Mouse (Mus musculus): ENCODE results near the gene Spata3. TPM values are rescaled to one million over a fixed set of nuclear protein-coding genes. Genes with fewer than 3 reads are reported as not detected.
"Not testable (repeated sequence)": the region's sequence is repeated elsewhere in the genome, so short reads cannot be mapped to it uniquely, and the experiment has no call there.

The Spata3 gene
- polyA plus RNA-seq, 1 experiment from 2014 or later: not detected

DNA sequence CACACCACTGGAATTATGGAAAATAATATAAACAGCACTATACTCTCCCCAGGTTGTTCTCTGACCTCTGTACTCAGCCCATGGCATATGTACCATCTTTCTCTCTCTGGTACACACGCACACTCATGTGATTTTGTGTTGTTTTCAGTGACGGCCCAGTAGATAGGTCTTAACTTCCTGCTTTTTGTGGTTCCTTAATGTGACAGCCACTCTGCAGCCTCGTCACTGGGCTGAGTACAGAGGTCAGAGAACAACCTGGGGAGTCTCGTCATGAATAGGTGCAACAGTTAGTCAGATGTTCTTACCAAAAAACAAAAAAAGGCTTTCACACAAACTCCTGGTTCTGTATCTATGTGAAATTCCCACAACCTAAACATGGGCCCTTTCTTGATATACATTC, 28.3 kb upstream of the Spata3 start:
- no peak for DNase-seq (ENCODE audit: low spot score)
- Histone ChIP-seq H3K4me2 (ENCODE audit: low read depth, severe bottlenecking) (no peak overlapping the region), H3K4me3 (ENCODE audit: low read depth, low read length) (no peak overlapping the region), H3K27ac (replicated peaks; ENCODE audit: low read depth, low read length) (no peak overlapping the region), H3K4me1 (ENCODE audit: control insufficient read depth, insufficient read depth, low read length) (no peaks in the 10 kb centered on the region), H3K9ac (ENCODE audit: low read length) (no peak overlapping the region), H3K27me3 (ENCODE audit: control insufficient read depth, insufficient read depth, low read length) (no peaks in the 10 kb centered on the region), H3K9me3 (ENCODE audit: control insufficient read depth, low read length) (no peaks in the 10 kb centered on the region), H3K36me3 (ENCODE audit: control insufficient read depth, insufficient read depth, low read length) (no peaks in the 10 kb centered on the region)
- WGBS: 74% methylated on average over 4 of the region's 4 CpGs
- no peak for ATAC-seq (ENCODE audit: insufficient number of reproducible peaks, low FRiP score, low TSS enrichment, low read depth)

DNA sequence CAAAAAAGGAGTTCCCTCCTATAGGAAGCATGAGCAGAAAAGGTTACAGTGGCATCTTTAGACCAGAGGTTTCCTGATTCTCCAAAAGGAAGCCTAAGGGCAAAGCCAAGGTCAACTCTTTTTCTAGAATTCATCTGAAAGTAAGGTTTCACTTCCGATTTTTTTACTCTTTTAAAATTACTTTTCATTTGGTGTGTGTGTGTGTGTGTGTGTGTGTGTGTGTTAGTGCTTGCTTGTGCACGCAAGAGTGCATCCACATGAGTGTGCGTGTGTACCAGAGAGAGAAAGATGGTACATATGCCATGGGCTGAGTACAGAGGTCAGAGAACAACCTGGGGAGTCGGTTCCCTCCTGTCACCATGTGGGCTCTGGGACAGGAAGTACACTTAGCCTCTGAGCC, 27.7 kb upstream of the Spata3 start:
- not testable (repeated sequence) for DNase-seq (ENCODE audit: low spot score); H3K4me2 ChIP-seq (ENCODE audit: low read depth, severe bottlenecking); H3K4me1 ChIP-seq (ENCODE audit: control insufficient read depth, insufficient read depth, low read length); H3K9me3 ChIP-seq (ENCODE audit: control insufficient read depth, low read length); H3K27ac ChIP-seq (replicated peaks; ENCODE audit: low read depth, low read length); H3K9ac ChIP-seq (ENCODE audit: low read length); ATAC-seq (ENCODE audit: insufficient number of reproducible peaks, low FRiP score, low TSS enrichment, low read depth); H3K4me3 ChIP-seq (ENCODE audit: low read depth, low read length); H3K36me3 ChIP-seq (ENCODE audit: control insufficient read depth, insufficient read depth, low read length); H3K27me3 ChIP-seq (ENCODE audit: control insufficient read depth, insufficient read depth, low read length)
- 88% methylated on average over 4 of the region's 4 CpGs for WGBS

DNA sequence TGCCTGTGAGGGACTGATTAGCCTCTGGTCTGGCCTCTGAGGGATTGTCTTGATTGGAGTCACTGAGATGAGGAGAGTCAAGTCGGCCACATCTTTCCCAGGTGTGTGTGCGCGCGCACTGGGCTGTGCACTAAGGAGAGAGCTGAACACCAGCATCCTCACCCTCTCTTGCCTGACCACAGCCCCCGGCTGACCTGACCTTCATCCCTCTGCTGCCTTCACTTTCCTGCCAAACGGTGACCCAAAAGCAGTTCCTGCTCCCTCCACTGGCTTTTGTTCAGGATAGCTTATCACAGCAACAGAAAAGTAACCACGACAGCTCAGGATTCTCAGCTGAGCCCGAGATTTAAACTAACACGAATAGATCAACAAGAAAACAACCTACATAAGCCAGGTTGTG, 24.4 kb upstream of the Spata3 start:
- DNase-seq (ENCODE audit: low spot score) (no peak), ATAC-seq (ENCODE audit: insufficient number of reproducible peaks, low FRiP score, low TSS enrichment, low read depth) (no peak)
- no peaks in the 10 kb centered on the region for H3K27me3 ChIP-seq (ENCODE audit: control insufficient read depth, insufficient read depth, low read length)
- H3K4me2 ChIP-seq (ENCODE audit: low read depth, severe bottlenecking): no peak overlapping the region
- no peaks in the 10 kb centered on the region for H3K4me1 ChIP-seq (ENCODE audit: control insufficient read depth, insufficient read depth, low read length)
- no peaks in the 10 kb centered on the region for H3K9me3 ChIP-seq (ENCODE audit: control insufficient read depth, low read length)
- H3K36me3 ChIP-seq (ENCODE audit: control insufficient read depth, insufficient read depth, low read length): no peaks in the 10 kb centered on the region
- H3K27ac ChIP-seq (replicated peaks; ENCODE audit: low read depth, low read length): no peak overlapping the region
- no peak overlapping the region for H3K4me3 ChIP-seq (ENCODE audit: low read depth, low read length)
- WGBS: 83% methylated on average over 9 of the region's 9 CpGs
- no peak overlapping the region for H3K9ac ChIP-seq (ENCODE audit: low read length)

DNA sequence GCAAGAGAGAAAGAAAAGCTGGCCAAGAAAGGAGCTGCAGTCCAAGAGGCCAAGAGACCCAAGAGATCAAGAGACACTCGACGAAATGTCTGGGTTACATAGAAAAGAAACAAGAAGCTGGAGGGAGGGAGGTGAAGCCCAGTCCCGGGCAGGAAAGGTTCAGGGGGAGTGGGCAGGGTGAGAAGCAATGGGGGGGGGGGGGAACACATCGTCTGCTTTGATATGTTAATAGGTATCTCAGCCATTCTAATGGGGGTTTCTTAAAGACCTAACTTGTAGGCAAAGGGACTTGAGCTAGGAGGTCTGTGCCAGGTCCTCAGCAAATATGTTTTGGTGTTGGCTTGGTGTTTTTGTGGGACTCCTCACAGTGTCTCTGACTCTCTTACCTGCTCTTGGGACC, 23.1 kb upstream of the Spata3 start:
- no peak overlapping the region for H3K27ac ChIP-seq (replicated peaks; ENCODE audit: low read depth, low read length)
- no peaks in the 10 kb centered on the region for H3K4me1 ChIP-seq (ENCODE audit: control insufficient read depth, insufficient read depth, low read length)
- WGBS: 77% methylated on average over 4 of the region's 4 CpGs
- H3K4me2 ChIP-seq (ENCODE audit: low read depth, severe bottlenecking): no peak overlapping the region
- H3K9ac ChIP-seq (ENCODE audit: low read length): no peak overlapping the region
- H3K4me3 ChIP-seq (ENCODE audit: low read depth, low read length): no peak overlapping the region
- H3K27me3 ChIP-seq (ENCODE audit: control insufficient read depth, insufficient read depth, low read length): no peaks in the 10 kb centered on the region
- ATAC-seq (ENCODE audit: insufficient number of reproducible peaks, low FRiP score, low TSS enrichment, low read depth) (no peak), DNase-seq (ENCODE audit: low spot score) (no peak)
- no peaks in the 10 kb centered on the region for H3K36me3 ChIP-seq (ENCODE audit: control insufficient read depth, insufficient read depth, low read length)
- H3K9me3 ChIP-seq (ENCODE audit: control insufficient read depth, low read length): no peaks in the 10 kb centered on the region

DNA sequence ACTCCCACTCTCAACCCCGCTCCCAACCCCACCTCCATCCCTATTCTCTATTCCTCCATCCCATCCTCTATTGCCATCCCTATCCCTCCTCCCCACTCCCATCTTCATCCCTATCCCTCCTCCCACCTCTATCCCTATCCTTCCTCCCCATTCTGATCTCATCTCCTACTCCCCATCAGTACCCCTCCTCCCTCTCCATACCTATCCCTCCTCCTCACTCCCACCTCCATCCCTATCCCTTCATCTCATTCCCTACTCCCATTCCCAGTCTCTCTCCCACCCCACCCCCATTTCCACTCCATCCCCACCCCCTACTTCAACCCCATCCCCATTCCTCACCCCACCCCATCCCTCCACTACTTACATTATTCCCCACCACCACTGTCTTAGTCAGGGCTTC, 19.4 kb upstream of the Spata3 start:
- no peak overlapping the region for H3K9ac ChIP-seq (ENCODE audit: low read length)

DNA sequence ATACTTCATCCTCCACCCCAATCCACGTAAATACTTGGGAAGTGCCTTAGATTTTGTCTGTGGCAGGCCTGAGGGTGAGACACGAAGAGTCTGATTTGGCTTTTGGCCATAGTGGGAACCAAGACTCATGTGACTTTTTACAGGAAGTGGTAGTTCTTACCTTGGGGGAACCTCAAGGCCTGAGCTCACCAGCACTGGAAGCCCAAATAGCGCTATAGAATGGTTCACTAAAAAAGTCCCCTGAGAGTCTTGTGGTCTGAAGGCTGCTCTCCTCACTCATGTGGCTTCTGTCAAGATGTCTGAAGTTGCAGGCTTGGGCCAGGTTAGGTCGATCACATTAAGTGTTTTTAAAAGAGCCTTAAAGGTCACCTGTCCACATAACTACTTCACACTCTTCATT, 18.6 kb upstream of the Spata3 start:
- DNase-seq (ENCODE audit: low spot score): no peak
- Histone ChIP-seq H3K9ac (ENCODE audit: low read length) (no peak overlapping the region), H3K9me3 (ENCODE audit: control insufficient read depth, low read length) (no peaks in the 10 kb centered on the region), H3K27me3 (ENCODE audit: control insufficient read depth, insufficient read depth, low read length) (no peaks in the 10 kb centered on the region), H3K4me2 (ENCODE audit: low read depth, severe bottlenecking) (no peak overlapping the region), H3K4me3 (ENCODE audit: low read depth, low read length) (no peak overlapping the region), H3K27ac (replicated peaks; ENCODE audit: low read depth, low read length) (no peak overlapping the region), H3K36me3 (ENCODE audit: control insufficient read depth, insufficient read depth, low read length) (no peaks in the 10 kb centered on the region), H3K4me1 (ENCODE audit: control insufficient read depth, insufficient read depth, low read length) (no peaks in the 10 kb centered on the region)
- WGBS: 86% methylated on average over 4 of the region's 4 CpGs
- ATAC-seq (ENCODE audit: insufficient number of reproducible peaks, low FRiP score, low TSS enrichment, low read depth): no peak

More for the DNA sequence above, 19.4 kb upstream of the Spata3 start:
- Histone ChIP-seq H3K4me1 (ENCODE audit: control insufficient read depth, insufficient read depth, low read length) (no peaks in the 10 kb centered on the region), H3K9me3 (ENCODE audit: control insufficient read depth, low read length) (no peaks in the 10 kb centered on the region), H3K36me3 (ENCODE audit: control insufficient read depth, insufficient read depth, low read length) (no peaks in the 10 kb centered on the region), H3K4me2 (ENCODE audit: low read depth, severe bottlenecking) (no peak overlapping the region), H3K4me3 (ENCODE audit: low read depth, low read length) (no peak overlapping the region), H3K27me3 (ENCODE audit: control insufficient read depth, insufficient read depth, low read length) (no peaks in the 10 kb centered on the region), H3K27ac (replicated peaks; ENCODE audit: low read depth, low read length) (no peak overlapping the region)
- DNase-seq (ENCODE audit: low spot score): no peak
- 94% methylated on average over 1 of the region's 1 CpGs for WGBS
- no peak for ATAC-seq (ENCODE audit: insufficient number of reproducible peaks, low FRiP score, low TSS enrichment, low read depth)

DNA sequence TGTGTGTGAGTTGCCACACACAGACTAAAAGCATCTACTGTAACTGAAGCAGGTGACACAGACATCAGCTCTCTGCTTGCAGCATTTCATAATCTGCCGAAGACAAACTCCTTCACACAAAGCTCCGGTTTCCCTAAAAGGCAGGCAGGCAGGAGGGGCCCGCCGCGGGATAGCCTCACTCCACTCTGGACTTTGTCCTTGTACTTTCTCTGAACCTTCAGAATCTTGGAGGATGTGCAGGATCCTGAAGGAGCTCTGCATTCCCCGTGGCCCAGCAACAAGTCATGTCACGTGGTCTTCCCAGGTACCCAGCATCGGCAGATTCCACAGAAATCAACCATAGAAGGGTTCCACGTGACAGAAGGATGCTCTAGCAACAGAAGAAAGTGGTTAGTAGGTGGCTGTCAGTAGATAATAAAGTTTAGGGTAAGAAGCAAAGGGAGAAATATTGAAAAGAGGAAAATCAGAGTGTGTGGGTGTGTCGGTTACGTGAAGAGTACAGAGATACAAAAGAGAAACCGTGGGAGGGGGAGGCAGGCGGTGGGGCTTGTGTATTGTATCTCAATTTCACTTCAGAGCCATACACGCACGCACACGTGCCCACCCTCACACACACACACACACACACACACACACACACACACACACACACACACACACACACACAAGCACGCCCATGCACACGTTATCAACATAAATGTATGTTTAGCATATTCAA, 16.6 kb upstream of the Spata3 start:
- ATAC-seq (ENCODE audit: insufficient number of reproducible peaks, low FRiP score, low TSS enrichment, low read depth) (no peak), DNase-seq (ENCODE audit: low spot score) (no peak)
- WGBS: 87% methylated on average over 18 of the region's 18 CpGs
- Histone ChIP-seq H3K27ac (replicated peaks; ENCODE audit: low read depth, low read length) (no peak overlapping the region), H3K9ac (ENCODE audit: low read length) (no peak overlapping the region), H3K4me1 (ENCODE audit: control insufficient read depth, insufficient read depth, low read length) (no peaks in the 10 kb centered on the region), H3K4me3 (ENCODE audit: low read depth, low read length) (no peak overlapping the region), H3K36me3 (ENCODE audit: control insufficient read depth, insufficient read depth, low read length) (no peaks in the 10 kb centered on the region), H3K4me2 (ENCODE audit: low read depth, severe bottlenecking) (no peak overlapping the region), H3K27me3 (ENCODE audit: control insufficient read depth, insufficient read depth, low read length) (no peaks in the 10 kb centered on the region), H3K9me3 (ENCODE audit: control insufficient read depth, low read length) (no peaks in the 10 kb centered on the region)

DNA sequence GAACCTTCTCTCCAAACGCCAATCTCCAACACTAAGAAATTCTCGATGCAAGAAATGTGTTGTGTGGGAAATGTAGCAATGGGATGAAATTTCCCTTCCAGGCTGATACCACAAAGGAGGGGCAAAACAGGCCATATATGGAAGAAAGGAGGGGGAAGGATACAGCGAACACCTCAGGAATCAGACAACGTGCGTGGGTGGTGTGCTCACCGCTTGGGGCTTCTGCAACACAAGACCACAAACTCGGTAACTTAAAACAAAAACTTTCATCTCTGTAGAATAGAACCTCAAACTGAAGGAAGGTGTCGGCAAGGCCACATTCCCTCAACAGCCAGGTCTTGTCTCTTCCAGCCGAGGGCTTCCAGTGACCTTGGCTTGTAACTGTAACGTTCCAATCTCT, 11.1 kb upstream of the Spata3 start:
- H3K36me3 ChIP-seq (ENCODE audit: control insufficient read depth, insufficient read depth, low read length): no peaks in the 10 kb centered on the region
- no peak for ATAC-seq (ENCODE audit: insufficient number of reproducible peaks, low FRiP score, low TSS enrichment, low read depth)
- no peak overlapping the region for H3K4me3 ChIP-seq (ENCODE audit: low read depth, low read length)
- no peak overlapping the region for H3K27ac ChIP-seq (replicated peaks; ENCODE audit: low read depth, low read length)
- no peak overlapping the region for H3K4me2 ChIP-seq (ENCODE audit: low read depth, severe bottlenecking)
- WGBS: 93% methylated on average over 10 of the region's 10 CpGs
- no peak overlapping the region for H3K9ac ChIP-seq (ENCODE audit: low read length)
- DNase-seq (ENCODE audit: low spot score): no peak
- H3K27me3 ChIP-seq (ENCODE audit: control insufficient read depth, insufficient read depth, low read length): no peaks in the 10 kb centered on the region
- no peaks in the 10 kb centered on the region for H3K4me1 ChIP-seq (ENCODE audit: control insufficient read depth, insufficient read depth, low read length)
- H3K9me3 ChIP-seq (ENCODE audit: control insufficient read depth, low read length): no peaks in the 10 kb centered on the region

DNA sequence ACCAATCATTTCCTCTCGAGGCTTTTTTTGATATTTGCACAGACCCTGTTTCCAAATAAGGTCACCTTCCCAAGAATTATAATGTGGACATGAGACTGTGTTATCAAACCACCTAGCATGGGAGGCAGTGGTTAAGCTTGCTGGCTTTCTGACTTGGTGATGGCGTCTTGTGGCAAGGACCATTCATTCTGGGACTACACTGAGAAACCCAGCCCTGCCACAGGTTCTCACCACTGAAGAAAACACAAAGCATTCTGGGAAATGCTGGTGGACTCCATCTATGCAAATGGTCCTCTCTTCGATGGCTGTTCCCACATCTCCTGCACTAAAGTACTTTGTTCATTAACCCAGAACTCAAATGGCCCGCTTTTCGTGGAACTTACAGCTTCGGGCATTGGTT, 10.6 kb upstream of the Spata3 start:
- Histone ChIP-seq H3K9ac (ENCODE audit: low read length) (no peak overlapping the region), H3K4me1 (ENCODE audit: control insufficient read depth, insufficient read depth, low read length) (no peaks in the 10 kb centered on the region), H3K27ac (replicated peaks; ENCODE audit: low read depth, low read length) (no peak overlapping the region), H3K9me3 (ENCODE audit: control insufficient read depth, low read length) (no peaks in the 10 kb centered on the region), H3K4me2 (ENCODE audit: low read depth, severe bottlenecking) (no peak overlapping the region), H3K27me3 (ENCODE audit: control insufficient read depth, insufficient read depth, low read length) (no peaks in the 10 kb centered on the region), H3K4me3 (ENCODE audit: low read depth, low read length) (no peak overlapping the region), H3K36me3 (ENCODE audit: control insufficient read depth, insufficient read depth, low read length) (no peaks in the 10 kb centered on the region)
- WGBS: 90% methylated on average over 6 of the region's 6 CpGs
- DNase-seq (ENCODE audit: low spot score): no peak
- no peak for ATAC-seq (ENCODE audit: insufficient number of reproducible peaks, low FRiP score, low TSS enrichment, low read depth)

All from limb, embryonic 11.5 days (tissue).